Comparison of ENCODE assay signal across 30 mouse cellular contexts in the genomic region with DNA sequence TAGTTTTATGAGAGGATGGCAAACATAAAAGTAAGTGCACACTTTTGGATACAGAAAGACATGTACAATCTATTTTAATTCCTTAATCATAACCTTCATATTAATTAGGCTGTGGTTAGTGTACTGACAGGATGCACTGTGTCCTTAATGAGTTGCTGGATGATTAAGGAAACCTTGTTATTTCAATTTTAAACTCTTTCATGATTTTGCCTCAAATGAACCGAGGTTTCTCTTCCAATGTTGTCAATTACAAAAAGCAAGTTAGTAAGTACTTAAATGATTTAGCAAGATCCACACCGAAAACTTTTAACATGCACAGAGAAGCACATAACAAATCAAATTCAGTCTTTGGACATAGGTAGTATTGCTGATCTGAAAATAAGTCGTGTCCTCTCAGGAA.
"Had no signal": no experiment of that assay in that cellular context is flagged by ENCODE, and none has a peak within 500 bp of the region (broad histone marks: within the 10 kb centered on the region; RNA-seq: fewer than 3 reads in every experiment).

No protein-coding gene starts in this region.

- H3K36me3 ChIP-seq: heart, embryonic 10.5 days; heart, embryonic 12.5 days; heart, embryonic 13.5 days; heart, embryonic 15.5 days; hindbrain, embryonic 10.5 days; hindbrain, embryonic 12.5 days; hindbrain, embryonic 13.5 days; hindbrain, embryonic 15.5 days; intestine, embryonic 15.5 days; kidney, embryonic 15.5 days had no signal

- H3K27me3 ChIP-seq: heart, embryonic 12.5 days; heart, embryonic 13.5 days; heart, embryonic 15.5 days; hindbrain, embryonic 12.5 days; hindbrain, embryonic 13.5 days; hindbrain, embryonic 15.5 days; intestine, embryonic 15.5 days; kidney, embryonic 15.5 days had no signal

- H3K9me3 ChIP-seq: heart, embryonic 10.5 days; heart, embryonic 12.5 days; heart, embryonic 13.5 days; heart, embryonic 15.5 days; hindbrain, embryonic 10.5 days; hindbrain, embryonic 12.5 days; hindbrain, embryonic 13.5 days; hindbrain, embryonic 15.5 days; intestine, embryonic 15.5 days; kidney, embryonic 15.5 days had no signal

- H3K4me3 ChIP-seq: heart, embryonic 10.5 days; heart, embryonic 12.5 days; heart, embryonic 13.5 days; heart, embryonic 15.5 days; hindbrain, embryonic 10.5 days; hindbrain, embryonic 12.5 days; hindbrain, embryonic 13.5 days; hindbrain, embryonic 15.5 days; intestine, embryonic 15.5 days; kidney, embryonic 15.5 days; layer of hippocampus, adult 2 months had no signal

- H3K27ac ChIP-seq: heart, embryonic 10.5 days; heart, embryonic 13.5 days; heart, embryonic 15.5 days; hindbrain, embryonic 10.5 days; hindbrain, embryonic 12.5 days; hindbrain, embryonic 13.5 days; hindbrain, embryonic 14.5 days; hindbrain, embryonic 15.5 days; hindbrain, postnatal 0 days; intestine, embryonic 15.5 days; kidney, embryonic 15.5 days; kidney, postnatal 0 days; layer of hippocampus, adult 2 months had no signal

- DNase-seq: heart, postnatal 10 days; heart, postnatal 14 days; heart, postnatal 36 days; heart, postnatal 4 days; kidney, adult 11 months; kidney, adult 18-20 months; kidney, adult 2 months; kidney, adult 8-10 months; kidney, adult 9 months; kidney, postnatal 10 days; kidney, postnatal 14 days; kidney, postnatal 25 days; kidney, postnatal 36 days; kidney, postnatal 4 days; layer of hippocampus, adult 9-11 months; layer of hippocampus, postnatal 36 days had no signal

- H3K4me1 ChIP-seq: heart, embryonic 10.5 days; heart, embryonic 12.5 days; heart, embryonic 13.5 days; heart, embryonic 15.5 days; hindbrain, embryonic 10.5 days; hindbrain, embryonic 12.5 days; hindbrain, embryonic 15.5 days; intestine, embryonic 15.5 days; kidney, embryonic 15.5 days had no signal
